Mouse (Mus musculus) left cerebral cortex, adult 9 months (tissue): ENCODE measurements around the gene Rilp.

Experiments
- DNase-seq, 2 experiments: peaks; one replicate each; pipeline ENCODE4 v3.0.0; 2022; ENCODE audit warnings: low spot score in 2 of 2

Rilp gene

DNA sequence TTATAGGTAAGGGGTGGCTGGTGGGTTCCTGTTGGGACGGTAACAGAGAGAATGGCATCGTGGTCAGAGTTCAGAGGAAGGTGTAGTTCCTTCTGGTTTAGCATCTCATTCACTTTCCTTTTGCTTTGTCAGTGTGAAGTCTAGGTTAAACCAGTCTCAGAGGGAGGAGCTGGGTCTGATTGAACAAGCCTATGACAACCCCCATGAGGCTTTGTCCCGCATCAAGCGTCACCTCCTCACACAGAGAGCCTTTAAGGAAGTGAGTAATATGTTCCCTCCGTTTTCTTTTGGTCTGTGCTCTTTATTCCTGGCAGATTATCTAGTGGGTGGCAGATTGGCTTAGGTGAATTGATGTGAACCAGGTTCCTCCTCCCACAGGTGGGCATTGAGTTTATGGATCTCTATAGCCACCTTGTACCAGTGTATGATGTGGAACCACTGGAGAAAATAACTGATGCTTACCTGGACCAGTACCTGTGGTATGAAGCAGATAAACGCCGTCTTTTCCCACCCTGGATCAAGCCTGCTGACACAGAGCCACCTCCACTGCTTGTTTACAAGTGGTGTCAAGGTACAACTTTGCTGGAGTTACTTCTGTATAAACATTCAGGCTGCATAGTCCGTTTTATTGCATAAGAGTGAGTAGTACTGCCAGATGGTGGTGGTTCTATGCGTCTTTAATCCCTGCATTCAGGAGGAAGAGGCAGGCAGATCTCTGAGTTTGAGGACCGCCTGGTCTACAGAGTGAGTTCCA, 15.4 kb upstream of the Rilp start:
- DNase-seq = no peak

- no peak for DNase-seq
Observed at GRCm38 (mm10) chr11:75498126-75498525, 11.8 kb upstream of the Rilp start.

DNA sequence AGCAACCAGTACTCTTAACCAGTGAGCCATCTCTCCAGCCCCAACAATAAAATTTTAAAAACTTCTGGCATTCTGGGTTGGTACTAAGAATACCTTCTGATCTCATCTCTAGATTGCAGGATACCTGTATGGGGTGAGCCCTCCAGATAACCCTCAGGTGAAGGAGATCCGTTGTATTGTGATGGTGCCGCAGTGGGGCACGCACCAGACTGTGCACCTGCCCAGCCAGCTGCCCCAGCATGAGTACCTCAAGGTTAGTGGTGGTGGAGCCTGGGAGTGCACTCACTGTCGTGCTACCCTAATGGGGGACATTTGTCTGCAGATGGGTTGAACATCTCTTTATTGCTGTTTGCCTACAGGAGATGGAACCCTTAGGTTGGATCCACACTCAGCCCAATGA, 1.7 kb upstream of the Rilp start:
- no peak for DNase-seq

DNA sequence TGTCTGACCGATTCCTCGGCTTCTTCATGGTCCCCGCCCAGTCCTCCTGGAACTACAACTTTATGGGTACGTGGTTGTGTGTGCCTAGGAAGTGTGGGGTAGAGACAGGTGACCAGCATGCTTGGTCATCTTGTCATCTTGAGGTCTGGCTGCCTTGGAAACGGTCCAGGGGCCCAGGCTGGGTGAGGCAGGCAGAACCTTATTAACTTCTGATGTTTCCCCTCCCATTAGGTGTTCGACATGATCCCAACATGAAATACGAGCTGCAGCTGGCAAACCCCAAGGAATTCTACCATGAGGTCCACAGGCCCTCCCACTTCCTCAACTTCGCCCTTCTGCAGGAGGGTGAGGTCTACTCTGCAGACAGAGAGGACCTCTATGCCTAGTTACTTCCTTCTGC, 990 bp upstream of the Rilp start:
- DNase-seq = no peak

- peak; percentile 69 to 90 for DNase-seq
Observed at GRCm38 (mm10) chr11:75510627-75510993, 716 bp downstream of the Rilp start.

GRCm38 (mm10) chr11:75511213-75511612, 1.3 kb downstream of the Rilp start:
- DNase-seq = no peak

GRCm38 (mm10) chr11:75512301-75513018, 2.6 kb downstream of the Rilp start:
- DNase-seq = no peak

DNA sequence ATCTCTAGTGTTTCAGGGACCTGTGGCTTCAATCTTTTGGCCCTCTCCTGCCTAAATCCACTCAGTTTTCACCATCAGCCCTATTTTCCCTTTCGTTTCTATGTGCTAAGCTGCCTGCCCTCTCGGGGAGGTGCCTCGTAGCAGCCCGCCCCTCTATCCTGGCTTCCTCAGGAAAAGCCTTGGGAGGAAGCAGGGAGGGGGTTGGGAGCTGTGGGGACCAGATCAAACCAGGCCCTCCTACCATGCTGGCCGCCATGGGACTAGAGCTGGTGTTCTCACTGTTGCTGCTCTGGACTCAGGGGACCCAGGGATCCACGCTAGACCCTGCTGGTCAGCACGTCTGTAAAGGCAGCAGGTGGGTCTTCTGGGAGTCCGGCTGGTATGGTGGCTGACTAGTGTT, 3.4 kb downstream of the Rilp start, which contains the start of gene Scarf1:
Scarf1 (plus strand) TSS at position 205 of the 400 bp plus-strand sequence.
- DNase-seq = no peak

DNA sequence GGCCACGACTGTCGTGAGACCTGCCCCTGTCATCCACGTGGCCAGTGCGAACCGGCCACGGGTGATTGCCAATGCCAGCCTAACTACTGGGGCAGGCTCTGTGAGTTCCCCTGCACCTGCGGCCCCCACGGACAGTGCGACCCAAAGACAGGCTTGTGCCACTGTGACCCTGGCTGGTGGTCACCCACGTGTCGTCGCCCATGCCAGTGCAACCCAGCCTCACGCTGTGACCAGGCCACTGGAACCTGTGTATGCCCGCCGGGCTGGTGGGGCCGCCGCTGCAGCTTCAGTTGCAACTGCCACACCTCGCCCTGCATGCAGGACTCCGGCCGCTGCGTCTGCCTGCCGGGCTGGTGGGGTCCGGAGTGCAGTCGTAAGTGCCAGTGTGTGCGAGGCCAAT, 5.3 kb downstream of the Rilp start:
- DNase-seq = no peak

- no peak for DNase-seq
Observed at GRCm38 (mm10) chr11:75519834-75520633, 10.1 kb downstream of the Rilp start.

GRCm38 (mm10) chr11:75521609-75522008, 11.7 kb downstream of the Rilp start:
- DNase-seq = no peak

DNA sequence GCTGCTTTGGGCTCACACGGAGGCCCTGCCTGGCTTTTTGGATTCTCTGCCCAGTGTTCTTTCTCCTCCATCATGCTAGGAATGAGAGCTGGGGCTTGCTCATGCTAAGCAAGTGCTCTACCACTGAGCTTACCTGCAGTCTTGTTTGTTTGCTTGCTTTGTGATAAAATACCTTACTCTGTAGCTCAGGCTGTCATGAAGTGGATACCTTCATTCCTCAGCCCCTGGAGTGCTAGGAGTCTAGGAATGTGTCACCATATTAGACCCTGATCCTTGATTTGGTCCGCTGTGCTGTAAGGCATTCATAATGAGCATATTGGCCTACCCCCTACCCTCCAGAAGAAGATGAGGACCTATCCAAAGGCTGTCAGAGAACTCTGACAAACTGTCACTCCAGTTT, 12.9 kb downstream of the Rilp start:
- DNase-seq = no peak

DNA sequence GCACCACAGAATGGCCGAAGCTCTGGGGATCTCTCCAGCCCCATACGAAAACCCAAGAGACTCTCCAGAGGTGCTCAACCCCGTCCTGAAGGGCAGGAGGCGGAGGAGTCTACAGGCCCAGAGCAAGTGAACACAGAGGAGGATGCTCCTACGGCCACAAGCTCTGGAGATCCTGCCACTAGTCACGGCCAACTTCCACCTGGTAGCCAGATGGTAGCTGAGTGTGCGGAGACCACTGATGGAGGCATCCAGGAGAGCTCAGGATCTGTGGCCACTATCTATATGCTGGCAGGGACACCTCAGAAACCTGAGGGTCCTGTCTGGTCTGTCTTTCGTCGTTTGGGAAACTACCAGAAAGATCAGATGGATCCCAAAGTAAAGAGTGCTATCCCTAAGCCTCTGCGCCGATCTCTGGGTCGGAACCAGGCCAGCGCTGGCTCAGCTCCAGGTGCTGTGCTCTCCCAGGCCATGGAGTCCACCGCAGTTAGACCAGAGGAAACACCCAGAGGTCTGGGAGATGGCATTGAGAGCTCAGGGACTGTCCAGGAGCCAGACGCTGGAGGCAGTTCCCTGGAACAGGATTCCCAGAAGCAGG, 15.7 kb downstream of the Rilp start:
- DNase-seq = no peak

DNA sequence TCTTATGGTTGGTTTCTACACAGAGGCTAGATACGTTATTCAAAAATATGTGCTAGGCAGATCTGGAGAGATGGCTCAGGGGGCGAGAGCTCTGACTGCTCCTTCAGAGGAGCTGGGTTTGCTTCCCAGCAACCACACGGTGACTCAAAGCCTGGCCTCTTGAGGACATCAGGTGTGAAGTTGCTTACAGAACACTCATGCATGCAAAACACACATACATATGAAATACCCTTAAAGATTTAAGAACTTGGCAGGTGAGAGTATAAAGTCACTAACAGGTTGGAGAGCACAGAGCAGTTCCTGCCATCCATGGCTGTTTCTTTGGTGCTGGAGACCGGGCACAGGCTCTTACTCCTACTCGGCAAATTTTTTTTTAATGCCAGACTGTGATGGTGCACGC, 17.0 kb downstream of the Rilp start:
- DNase-seq = no peak

DNA sequence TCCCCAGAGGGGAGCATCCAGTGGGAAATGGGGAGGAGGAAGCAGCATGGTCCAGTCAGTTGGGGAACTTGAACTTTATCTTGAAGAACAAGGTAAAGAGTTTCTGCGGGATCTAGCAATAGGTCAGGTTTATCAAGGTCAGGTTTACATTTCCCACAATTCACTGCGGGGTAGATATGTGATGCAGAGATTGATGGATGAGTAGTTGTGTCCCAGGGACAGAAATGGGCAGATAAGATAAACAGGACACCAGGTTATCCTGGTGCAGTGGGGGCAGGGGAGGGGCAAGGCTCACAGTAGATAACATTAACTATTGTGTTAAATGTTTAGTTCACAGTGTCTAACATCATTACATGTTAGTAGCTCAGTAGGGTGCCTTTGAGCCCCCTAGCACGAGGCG, 19.9 kb downstream of the Rilp start:
- DNase-seq = no peak

GRCm38 (mm10) chr11:75530325-75530724, 20.4 kb downstream of the Rilp start:
- peak in 1 of 2 experiments; percentile 97 for DNase-seq

- no peak for DNase-seq
Observed at GRCm38 (mm10) chr11:75530845-75531373, 21.0 kb downstream of the Rilp start.

DNA sequence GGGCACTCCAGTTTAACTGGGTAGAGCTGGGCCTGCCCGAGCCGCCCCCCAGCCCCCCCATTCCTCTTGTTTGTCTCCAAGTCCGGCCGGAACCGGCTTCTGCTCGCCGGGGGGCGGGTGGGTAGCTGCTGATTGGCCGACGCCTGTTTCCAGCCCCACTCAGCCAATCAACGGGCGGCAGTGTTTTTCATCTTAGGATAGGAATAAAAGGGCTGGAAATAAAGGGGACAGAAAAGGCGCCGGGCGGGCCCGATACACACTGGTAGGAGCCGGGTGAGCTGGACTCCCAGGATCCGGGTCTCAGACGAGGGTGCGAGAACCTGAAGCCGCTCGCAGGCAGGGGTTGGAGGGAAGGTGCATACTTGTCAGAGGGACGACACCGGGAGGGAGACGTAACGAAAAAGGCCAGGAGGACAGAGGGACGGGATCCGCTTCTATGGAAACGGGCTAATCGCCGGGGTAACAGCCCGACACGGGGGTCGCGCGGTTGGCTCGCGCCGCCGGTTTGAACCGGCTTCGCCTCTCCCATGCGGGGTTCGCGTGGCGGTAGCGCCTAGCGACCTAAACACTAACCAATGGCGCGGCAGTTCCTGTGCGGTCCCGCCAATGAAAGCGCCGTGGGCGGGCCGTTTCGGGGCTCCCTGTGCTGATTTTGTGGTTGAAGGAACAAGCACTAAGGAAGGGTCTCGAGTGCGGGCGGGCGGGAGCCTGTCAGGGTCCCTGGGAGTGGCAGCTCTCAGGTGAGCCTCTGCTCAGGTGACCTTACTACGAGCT, 21.8 kb downstream of the Rilp start, which contains the start of gene Slc43a2:
Slc43a2 (plus strand) TSS at position 226 of the 774 bp plus-strand sequence.
- peak; percentile 94 to 98 for DNase-seq

- DNase-seq = no peak
Observed at GRCm38 (mm10) chr11:75532340-75533277, 22.7 kb downstream of the Rilp start.
